Mouse (Mus musculus): ENCODE results near the gene 1500015O10Rik.

DNA sequence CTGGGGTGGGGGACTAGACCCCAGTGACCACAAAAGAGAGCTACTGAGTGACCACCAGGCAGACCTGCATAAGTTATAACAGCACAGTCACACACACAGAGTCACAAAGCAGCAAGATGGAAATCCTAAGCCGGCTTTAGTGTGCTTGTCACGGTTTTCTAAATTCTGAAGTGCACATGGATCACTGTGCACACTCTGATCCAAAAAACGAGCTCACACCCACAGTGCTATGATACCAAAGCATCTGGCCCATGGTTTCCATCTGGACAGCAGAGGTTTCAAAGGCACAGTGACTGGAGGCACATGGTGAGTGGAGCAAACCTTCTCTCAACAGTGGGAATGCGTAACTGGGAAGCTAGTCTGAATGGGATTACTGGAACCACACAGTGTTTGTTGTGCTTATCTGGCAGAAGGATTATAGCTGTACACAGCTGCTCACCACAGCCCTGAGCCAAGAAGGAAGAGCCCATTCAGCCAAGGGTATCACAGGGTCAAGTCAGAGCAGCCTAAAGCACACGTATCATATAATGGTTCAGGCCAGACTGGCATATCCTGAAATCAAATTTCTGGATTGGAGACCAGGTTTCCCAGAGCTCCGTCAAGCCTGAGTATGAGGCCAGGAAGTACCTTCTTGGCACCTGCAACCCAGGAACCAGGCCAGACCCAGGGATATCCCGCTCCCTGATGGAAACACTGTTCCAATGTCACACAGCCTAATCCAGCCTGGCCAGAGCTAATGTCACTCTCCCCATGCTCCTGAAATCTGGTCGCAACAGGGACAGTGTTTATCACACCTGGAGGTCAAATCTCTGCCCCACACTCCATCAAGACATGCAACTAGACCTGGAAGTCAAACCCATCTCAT, 24.3 kb downstream of the 1500015O10Rik start:
- TF ChIP-seq CTCF (IDR thresholded peaks at IDR 0.05; ENCODE audit: extremely low read depth, insufficient read depth, low read length) (no peak), POLR2A (IDR thresholded peaks at IDR 0.05; ENCODE audit: extremely low read depth, insufficient read depth, low read length) (no peak)
